Mouse (Mus musculus): ENCODE measurements around the gene Zscan2.

DNA sequence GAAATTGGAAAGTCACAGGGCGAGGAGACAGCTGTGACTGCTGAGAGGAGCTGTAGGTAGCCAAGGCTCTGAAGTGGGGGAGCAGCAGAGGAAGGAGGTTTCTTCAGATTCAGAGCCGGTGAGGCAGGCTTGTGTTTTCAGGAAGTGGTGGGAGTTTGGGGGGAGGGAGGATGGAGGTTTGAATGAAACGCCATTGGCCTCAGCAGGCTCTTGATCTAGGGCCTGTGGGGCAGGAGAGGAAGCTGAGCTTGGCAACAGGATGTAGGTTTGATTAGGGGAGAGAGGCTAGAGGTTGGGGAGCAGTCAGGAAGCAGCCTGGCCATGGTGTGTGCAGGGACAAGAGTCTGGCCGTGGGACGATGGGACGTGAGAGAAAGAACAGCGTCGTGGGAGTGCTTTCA lies 4.1 kb downstream of the Zscan2 start:
- TF ChIP-seq CTCF (IDR thresholded peaks at IDR 0.05; ENCODE audit: extremely low read depth, insufficient read length, insufficient replicate concordance, low read depth, low read length) (no peak), POLR2A (IDR thresholded peaks at IDR 0.05; ENCODE audit: low read depth, low read length) (no peak; the same call in 1 of the 2 replicates)
